Mouse (Mus musculus) neural tube, embryonic 10.5 days (tissue): ENCODE measurements around the gene Zfp654.

Experiments
- DNase-seq: peaks from one replicate; pipeline ENCODE4 v3.0.0-alpha.2; 2017; ENCODE audit warnings: low spot score; ENCODE audit errors: extremely low spot score

Zfp654 gene

GRCm38 (mm10) chr16:64770521-64771430 is 80.7 kb downstream of the Zfp654 start, which contains the start of gene 4930453N24Rik:
Gene 4930453N24Rik, minus strand, starts transcription at chr16:64771161.
- DNase-seq: peak; percentile 93

GRCm38 (mm10) chr16:64766696-64767300 is 84.7 kb downstream of the Zfp654 start:
- DNase-seq: no peak

GRCm38 (mm10) chr16:64759245-64759626 is 92.2 kb downstream of the Zfp654 start:
- no peak for DNase-seq

- no peak for DNase-seq
Measured at GRCm38 (mm10) chr16:64758561-64759244, 92.7 kb downstream of the Zfp654 start.

GRCm38 (mm10) chr16:64757666-64758400 is 93.6 kb downstream of the Zfp654 start:
- no peak for DNase-seq

GRCm38 (mm10) chr16:64756321-64756720 is 95.1 kb downstream of the Zfp654 start:
- no peak for DNase-seq

GRCm38 (mm10) chr16:64754743-64755139 is 96.7 kb downstream of the Zfp654 start:
- DNase-seq: no peak

GRCm38 (mm10) chr16:64753990-64754742 is 97.3 kb downstream of the Zfp654 start:
- DNase-seq: no peak

GRCm38 (mm10) chr16:64748237-64748636 is 103.2 kb downstream of the Zfp654 start:
- peak; percentile 75 for DNase-seq

- no peak for DNase-seq
Measured at GRCm38 (mm10) chr16:64745089-64745488, 106.4 kb downstream of the Zfp654 start.

GRCm38 (mm10) chr16:64737289-64737688 is 114.2 kb downstream of the Zfp654 start:
- DNase-seq: no peak
